Mouse (Mus musculus) MEL (cell line): ENCODE measurements around the gene Unc13b.

ENCODE experiments used
- BHLHE40 ChIP-seq: IDR thresholded peaks from 2 replicates; pipeline ENCODE4 v1.6.1; 2012; ENCODE audit warnings: low read depth, mild to moderate bottlenecking, inconsistent platforms, low read length, improper control_type of control experiment, borderline replicate concordance
- CHD2 ChIP-seq: IDR thresholded peaks from 2 replicates; pipeline ENCODE4 v1.6.1; 2011; ENCODE audit warnings: low read length, improper control_type of control experiment
- CTCF ChIP-seq, 3 experiments: IDR thresholded peaks in 2 of 3; conservative IDR thresholded peaks in 1 of 3; 2 replicates each; pipeline ENCODE4 v1.5.1; 2011 to 2012; ENCODE audit warnings: low read length in 3 of 3, low read depth in 2 of 3, mild to moderate bottlenecking in 2 of 3, improper control_type of control experiment in 1 of 3, inconsistent platforms in 1 of 3, mixed read lengths in 1 of 3, moderate library complexity in 1 of 3; ENCODE audit not compliant: control insufficient read depth in 1 of 3, insufficient read depth in 1 of 3, poor library complexity in 1 of 3, severe bottlenecking in 1 of 3
- ELF1 ChIP-seq: IDR thresholded peaks from 2 replicates; pipeline ENCODE4 v1.6.1; 2014; ENCODE audit warnings: low read depth, mild to moderate bottlenecking, inconsistent platforms, low read length, improper control_type of control experiment, moderate library complexity
- EP300 ChIP-seq, 2 experiments: IDR thresholded peaks; 2 replicates each; pipeline ENCODE4 v1.6.1; 2011; ENCODE audit warnings: improper control_type of control experiment in 2 of 2, low read length in 2 of 2, low read depth in 1 of 2, mild to moderate bottlenecking in 1 of 2
- MAX ChIP-seq: IDR thresholded peaks from 2 replicates; pipeline ENCODE4 v1.6.1; 2011; ENCODE audit warnings: low read length, improper control_type of control experiment
- MXI1 ChIP-seq: IDR thresholded peaks from 2 replicates; pipeline ENCODE4 v1.6.1; 2011; ENCODE audit warnings: mild to moderate bottlenecking, low read depth, low read length, improper control_type of control experiment
- POLR2A ChIP-seq, 2 experiments: IDR thresholded peaks; 2 replicates each; pipeline ENCODE4 v1.6.1; 2011 to 2012; ENCODE audit warnings: low read length in 2 of 2, mild to moderate bottlenecking in 2 of 2, control low read depth in 1 of 2, improper control_type of control experiment in 1 of 2, low read depth in 1 of 2, moderate library complexity in 1 of 2; ENCODE audit not compliant: control insufficient read depth in 1 of 2, insufficient read depth in 1 of 2, poor library complexity in 1 of 2
- TCF12 ChIP-seq: IDR thresholded peaks from 2 replicates; pipeline ENCODE4 v1.6.1; 2014; ENCODE audit warnings: low read depth, mild to moderate bottlenecking, inconsistent platforms, low read length, improper control_type of control experiment, moderate library complexity
- UBTF ChIP-seq: IDR thresholded peaks from 2 replicates; pipeline ENCODE4 v1.6.1; 2012; ENCODE audit warnings: low read depth, mild to moderate bottlenecking, inconsistent platforms, low read length, improper control_type of control experiment, moderate library complexity, borderline replicate concordance; ENCODE audit not compliant: insufficient read depth

GRCm38 (mm10) chr4:43035851-43036250 is 22.9 kb upstream of the Unc13b start:
- TF ChIP-seq POLR2A (IDR thresholded peaks at IDR 0.05; ENCODE audit: control insufficient read depth in 1 of 2, insufficient read depth in 1 of 2, low read depth in 1 of 2, low read length in 2 of 2, poor library complexity in 1 of 2) (no peak), CHD2 (no peak), CTCF (IDR thresholded peaks at IDR 0.05 in 2 of 3, conservative IDR thresholded peaks at IDR 0.05 in 1 of 3; ENCODE audit: control insufficient read depth in 1 of 3, insufficient read depth in 1 of 3, low read depth in 2 of 3, low read length in 3 of 3, poor library complexity in 1 of 3, severe bottlenecking in 1 of 3) (no peak), MXI1 (no peak), BHLHE40 (no peak), TCF12 (no peak), ELF1 (no peak), EP300 (IDR thresholded peaks at IDR 0.05; ENCODE audit: low read depth in 1 of 2, low read length in 2 of 2) (no peak), MAX (no peak), UBTF (no peak)
